Mouse (Mus musculus): ENCODE measurements around the gene Ccdc92. TPM values are rescaled to one million over a fixed set of nuclear protein-coding genes. Genes with fewer than 3 reads are reported as not detected.

Ccdc92 gene
- polyA plus RNA-seq, 1 experiment from 2014 or later = 9.8 TPM

DNA sequence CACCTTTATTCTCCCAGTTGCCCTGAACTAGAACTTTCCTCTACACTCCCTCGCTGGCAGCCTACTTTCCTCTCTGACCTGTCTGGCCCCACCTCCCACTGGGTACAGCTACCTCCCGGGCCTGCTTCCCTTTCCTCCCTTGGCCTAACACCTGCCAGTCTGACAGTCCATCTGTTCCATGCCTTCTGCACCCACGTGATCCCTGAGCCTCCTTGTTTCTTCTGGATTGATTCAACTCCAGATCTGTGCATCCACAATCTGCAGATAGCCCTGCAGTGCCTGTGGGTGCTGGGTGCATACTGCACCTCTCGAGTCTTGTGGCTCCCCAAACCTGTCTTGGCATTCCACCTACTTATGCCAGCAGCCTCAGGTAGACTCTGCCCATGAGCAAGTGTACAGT is 25.6 kb downstream of the Ccdc92 start:
- no peak for TF ChIP-seq CTCF (IDR thresholded peaks at IDR 0.05)
- TF ChIP-seq EP300 (IDR thresholded peaks at IDR 0.05) = no peak
- no peaks in the 10 kb centered on the region for H3K4me1 ChIP-seq (ENCODE audit: insufficient read depth, low read depth, low read length)
- WGBS = 52% methylated on average over 4 of the region's 4 CpGs
- no peak for ATAC-seq
- H3K36me3 ChIP-seq (ENCODE audit: insufficient read depth, low read length) = no peaks in the 10 kb centered on the region
- H3K4me3 ChIP-seq (ENCODE audit: low read depth, low read length) = no peak overlapping the region
- no peak overlapping the region for H3K4me2 ChIP-seq (replicated peaks; ENCODE audit: low read depth, low read length)
- H3K27ac ChIP-seq (ENCODE audit: low read length) = no peak overlapping the region
- no peak overlapping the region for H3K9ac ChIP-seq (replicated peaks; ENCODE audit: low read depth)
- no peak for DNase-seq (ENCODE audit: low spot score)
- H3K27me3 ChIP-seq (replicated peaks; ENCODE audit: insufficient read depth, low read length) = no peaks in the 10 kb centered on the region
- no peaks in the 10 kb centered on the region for H3K9me3 ChIP-seq (ENCODE audit: low read length)

DNA sequence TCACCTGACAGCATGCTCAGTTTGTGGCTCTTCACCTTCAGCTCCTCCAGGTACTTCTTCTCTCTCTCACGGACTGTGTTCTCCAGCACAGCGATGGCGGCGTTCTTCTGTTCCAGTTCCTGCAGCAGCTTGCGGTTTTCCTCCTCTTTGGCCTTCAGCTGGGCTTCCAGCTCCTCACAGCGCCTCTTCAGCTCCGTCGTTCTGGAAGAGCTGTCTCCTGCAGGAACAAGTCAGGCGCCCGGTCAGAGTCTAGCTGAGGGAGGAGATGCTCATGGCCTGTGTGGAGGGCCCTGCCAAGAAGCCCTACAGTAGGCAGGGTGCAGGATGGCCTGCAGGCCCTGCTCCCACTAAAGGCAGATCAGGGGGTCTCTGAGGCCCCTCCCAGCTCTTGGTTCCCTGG is 26.1 kb downstream of the Ccdc92 start:
- DNase-seq (ENCODE audit: low spot score) (no peak), ATAC-seq (no peak)
- no peak overlapping the region for H3K9ac ChIP-seq (replicated peaks; ENCODE audit: low read depth)
- H3K4me2 ChIP-seq (replicated peaks; ENCODE audit: low read depth, low read length) = no peak overlapping the region
- WGBS = 84% methylated on average over 10 of the region's 10 CpGs
- TF ChIP-seq EP300 (IDR thresholded peaks at IDR 0.05) (no peak), CTCF (IDR thresholded peaks at IDR 0.05) (no peak)
- H3K9me3 ChIP-seq (ENCODE audit: low read length) = no peaks in the 10 kb centered on the region
- no peak overlapping the region for H3K4me3 ChIP-seq (ENCODE audit: low read depth, low read length)
- no peaks in the 10 kb centered on the region for H3K4me1 ChIP-seq (ENCODE audit: insufficient read depth, low read depth, low read length)
- no peaks in the 10 kb centered on the region for H3K27me3 ChIP-seq (replicated peaks; ENCODE audit: insufficient read depth, low read length)
- H3K36me3 ChIP-seq (ENCODE audit: insufficient read depth, low read length) = no peaks in the 10 kb centered on the region
- H3K27ac ChIP-seq (ENCODE audit: low read length) = no peak overlapping the region

DNA sequence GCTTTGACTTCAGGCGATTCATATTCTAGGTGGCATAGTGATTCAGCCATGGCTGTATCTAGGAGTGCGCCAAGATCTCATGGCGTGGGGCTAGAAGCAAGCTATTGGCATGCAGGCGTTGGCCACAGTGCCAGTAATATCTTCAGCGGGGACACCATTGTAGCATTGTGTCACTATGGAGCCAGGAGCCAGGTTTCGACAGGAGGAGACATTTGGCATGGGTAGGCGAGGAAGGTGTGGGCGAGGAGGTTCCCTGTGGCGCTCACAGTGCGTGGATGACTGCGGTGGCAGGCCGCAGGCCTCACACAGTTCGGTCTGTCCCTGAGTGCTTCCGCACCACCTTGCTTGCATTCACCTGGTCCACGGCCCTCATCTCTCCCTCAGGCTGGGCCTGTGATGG is 27.0 kb downstream of the Ccdc92 start:
- no peak overlapping the region for H3K4me3 ChIP-seq (ENCODE audit: low read depth, low read length)
- no peaks in the 10 kb centered on the region for H3K9me3 ChIP-seq (ENCODE audit: low read length)
- H3K27me3 ChIP-seq (replicated peaks; ENCODE audit: insufficient read depth, low read length) = no peaks in the 10 kb centered on the region
- WGBS = 93% methylated on average over 15 of the region's 15 CpGs
- no peak for ATAC-seq
- no peak for DNase-seq (ENCODE audit: low spot score)
- no peaks in the 10 kb centered on the region for H3K36me3 ChIP-seq (ENCODE audit: insufficient read depth, low read length)
- no peaks in the 10 kb centered on the region for H3K4me1 ChIP-seq (ENCODE audit: insufficient read depth, low read depth, low read length)
- H3K4me2 ChIP-seq (replicated peaks; ENCODE audit: low read depth, low read length) = no peak overlapping the region
- TF ChIP-seq CTCF (IDR thresholded peaks at IDR 0.05) = no peak
- TF ChIP-seq EP300 (IDR thresholded peaks at IDR 0.05) = no peak
- no peak overlapping the region for H3K9ac ChIP-seq (replicated peaks; ENCODE audit: low read depth)
- no peak overlapping the region for H3K27ac ChIP-seq (ENCODE audit: low read length)

DNA sequence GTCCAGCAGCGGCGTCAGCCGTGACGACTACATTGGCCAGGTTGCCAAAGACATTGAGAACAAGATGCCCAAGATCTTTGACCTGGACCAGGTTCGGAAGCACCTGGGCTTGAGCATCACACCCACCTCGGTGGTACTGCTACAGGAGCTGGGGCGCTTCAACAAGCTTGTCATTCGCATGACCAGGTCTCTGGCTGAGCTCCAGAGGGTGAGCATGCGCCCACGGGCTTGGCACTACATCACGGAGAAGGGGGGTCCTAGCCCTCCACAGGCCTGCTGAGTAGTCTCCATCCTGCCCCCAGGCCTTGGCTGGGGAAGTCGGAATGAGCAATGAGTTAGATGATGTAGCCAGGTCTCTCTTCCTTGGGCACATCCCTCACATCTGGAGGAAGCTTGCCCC is 31.9 kb downstream of the Ccdc92 start:
- H3K4me1 ChIP-seq (ENCODE audit: insufficient read depth, low read depth, low read length) = no peaks in the 10 kb centered on the region
- no peaks in the 10 kb centered on the region for H3K27me3 ChIP-seq (replicated peaks; ENCODE audit: insufficient read depth, low read length)
- ATAC-seq = no peak
- no peak for TF ChIP-seq EP300 (IDR thresholded peaks at IDR 0.05)
- no peak for TF ChIP-seq CTCF (IDR thresholded peaks at IDR 0.05)
- no peaks in the 10 kb centered on the region for H3K9me3 ChIP-seq (ENCODE audit: low read length)
- no peak overlapping the region for H3K4me2 ChIP-seq (replicated peaks; ENCODE audit: low read depth, low read length)
- H3K9ac ChIP-seq (replicated peaks; ENCODE audit: low read depth) = no peak overlapping the region
- H3K36me3 ChIP-seq (ENCODE audit: insufficient read depth, low read length) = no peaks in the 10 kb centered on the region
- no peak for DNase-seq (ENCODE audit: low spot score)
- H3K4me3 ChIP-seq (ENCODE audit: low read depth, low read length) = no peak overlapping the region
- WGBS = 90% methylated on average over 12 of the region's 12 CpGs
- no peak overlapping the region for H3K27ac ChIP-seq (ENCODE audit: low read length)

DNA sequence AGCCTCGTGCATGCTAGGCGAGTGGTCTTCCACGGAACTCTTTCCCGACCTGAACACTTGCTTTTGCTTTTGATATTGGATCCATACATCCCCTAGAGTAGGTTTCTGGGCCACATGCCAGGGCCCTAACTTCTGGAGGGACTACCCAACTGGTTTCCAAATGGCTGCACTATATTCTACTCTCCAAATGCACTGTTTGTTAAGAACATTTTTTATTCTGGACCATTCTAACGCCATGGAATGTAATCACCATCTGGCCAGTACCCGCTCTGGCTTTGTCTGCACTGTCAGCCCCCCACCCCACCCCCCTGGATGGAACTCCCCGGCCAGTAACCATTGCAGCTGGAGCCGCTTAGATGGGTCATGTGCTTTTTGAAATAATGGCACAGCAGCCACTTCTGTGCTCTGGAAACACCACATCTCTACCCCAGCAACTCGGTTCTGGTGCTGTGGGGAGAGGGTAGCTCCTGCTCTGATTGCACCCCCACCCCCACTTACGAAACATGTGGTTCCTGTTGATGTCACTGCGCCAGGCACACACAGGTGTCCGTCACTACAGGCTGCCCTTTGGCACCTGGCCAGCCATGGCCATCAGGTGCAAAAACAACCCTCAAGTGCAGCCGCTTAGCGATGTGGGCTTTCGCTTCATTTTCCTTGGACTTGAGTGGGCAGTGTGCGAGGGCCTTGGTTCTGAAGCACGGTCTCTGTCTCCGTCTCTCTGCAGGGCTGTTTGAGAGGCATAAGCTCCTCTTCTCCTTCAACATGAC is 39.9 kb downstream of the Ccdc92 start:
- ATAC-seq = no peak
- H3K9ac ChIP-seq (replicated peaks; ENCODE audit: low read depth) = no peak overlapping the region
- no peak overlapping the region for H3K4me3 ChIP-seq (ENCODE audit: low read depth, low read length)
- no peak for TF ChIP-seq CTCF (IDR thresholded peaks at IDR 0.05)
- TF ChIP-seq EP300 (IDR thresholded peaks at IDR 0.05) = no peak
- no peak overlapping the region for H3K4me2 ChIP-seq (replicated peaks; ENCODE audit: low read depth, low read length)
- 64% methylated on average over 18 of the region's 18 CpGs for WGBS
- H3K4me1 ChIP-seq (ENCODE audit: insufficient read depth, low read depth, low read length) = no peaks in the 10 kb centered on the region
- no peaks in the 10 kb centered on the region for H3K9me3 ChIP-seq (ENCODE audit: low read length)
- no peaks in the 10 kb centered on the region for H3K27me3 ChIP-seq (replicated peaks; ENCODE audit: insufficient read depth, low read length)
- DNase-seq (ENCODE audit: low spot score) = no peak
- no peak overlapping the region for H3K27ac ChIP-seq (ENCODE audit: low read length)
- no peaks in the 10 kb centered on the region for H3K36me3 ChIP-seq (ENCODE audit: insufficient read depth, low read length)

DNA sequence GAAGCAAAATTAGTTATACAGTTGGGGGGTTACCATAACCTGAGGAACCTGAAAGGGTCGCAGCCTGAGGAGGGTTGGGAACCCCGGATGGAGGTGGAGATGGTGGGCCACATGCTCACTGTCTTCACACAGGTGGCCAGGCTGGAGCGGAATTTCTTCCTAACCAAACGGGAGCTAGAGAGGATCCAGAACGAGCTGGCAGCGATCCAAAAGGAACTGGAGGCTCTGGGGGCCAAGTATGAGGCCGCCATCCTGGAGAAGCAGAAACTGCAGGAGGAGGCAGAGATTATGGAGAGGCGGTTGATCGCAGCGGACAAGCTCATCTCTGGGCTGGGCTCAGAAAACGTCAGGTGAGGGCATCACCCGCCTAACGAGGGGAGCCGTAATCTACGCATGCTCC is 45.2 kb downstream of the Ccdc92 start:
- Histone ChIP-seq H3K27ac (ENCODE audit: low read length) (no peak overlapping the region), H3K36me3 (ENCODE audit: insufficient read depth, low read length) (no peaks in the 10 kb centered on the region), H3K9ac (replicated peaks; ENCODE audit: low read depth) (no peak overlapping the region), H3K4me3 (ENCODE audit: low read depth, low read length) (no peak overlapping the region), H3K4me2 (replicated peaks; ENCODE audit: low read depth, low read length) (no peak overlapping the region), H3K9me3 (ENCODE audit: low read length) (no peaks in the 10 kb centered on the region), H3K4me1 (ENCODE audit: insufficient read depth, low read depth, low read length) (no peaks in the 10 kb centered on the region), H3K27me3 (replicated peaks; ENCODE audit: insufficient read depth, low read length) (no peaks in the 10 kb centered on the region)
- no peak for ATAC-seq
- 71% methylated on average over 15 of the region's 15 CpGs for WGBS
- TF ChIP-seq CTCF (IDR thresholded peaks at IDR 0.05) (no peak), EP300 (IDR thresholded peaks at IDR 0.05) (no peak)
- DNase-seq (ENCODE audit: low spot score) = no peak
